Mouse (Mus musculus): Measurements from ENCODE around the gene Mtch1. TPM values are rescaled to one million over a fixed set of nuclear protein-coding genes. Genes with fewer than 3 reads are reported as not detected.

Mtch1 gene
- 11.2 TPM for polyA plus RNA-seq (2014; fragmentation: Illumina TruSeq; extraction: RNeasy Lipid Tissue Mini Kit (QIAGEN cat#74804); ENCODE audit: low read depth, low replicate concordance)

GRCm38 (mm10) chr17:29347645-29348256 lies at the start of gene Mtch1:
Gene Mtch1 (minus strand): TSS chr17:29347934.

GRCm38 (mm10) chr17:29360761-29361221 lies 13.1 kb upstream of the Mtch1 start, which contains the start of gene Fgd2:
Gene Fgd2 (plus strand): TSS chr17:29360914.

GRCm38 (mm10) chr17:29317380-29317779 lies 30.4 kb downstream of the Mtch1 start, which contains the start of gene Pi16:
Gene Pi16 (plus strand): TSS chr17:29317680.

Other genes starting within 250 kb of the Mtch1 start
- not detected for gene Rab44, start 233.8 kb downstream of the Mtch1 start, polyA plus RNA-seq (2014; fragmentation: Illumina TruSeq; extraction: RNeasy Lipid Tissue Mini Kit (QIAGEN cat#74804); ENCODE audit: low read depth, low replicate concordance)
- not detected for gene Cpne5, start 109.8 kb downstream of the Mtch1 start, polyA plus RNA-seq (2014; fragmentation: Illumina TruSeq; extraction: RNeasy Lipid Tissue Mini Kit (QIAGEN cat#74804); ENCODE audit: low read depth, low replicate concordance)
- gene Ppil1, start 83.7 kb downstream of the Mtch1 start, polyA plus RNA-seq (2014; fragmentation: Illumina TruSeq; extraction: RNeasy Lipid Tissue Mini Kit (QIAGEN cat#74804); ENCODE audit: low read depth, low replicate concordance): 13.6 TPM
- 187 TPM for gene BC004004, start 79.1 kb downstream of the Mtch1 start, polyA plus RNA-seq (2014; fragmentation: Illumina TruSeq; extraction: RNeasy Lipid Tissue Mini Kit (QIAGEN cat#74804); ENCODE audit: low read depth, low replicate concordance)
- not detected for gene Pi16, start 30.3 kb downstream of the Mtch1 start, polyA plus RNA-seq (2014; fragmentation: Illumina TruSeq; extraction: RNeasy Lipid Tissue Mini Kit (QIAGEN cat#74804); ENCODE audit: low read depth, low replicate concordance)
- gene Fgd2, start 13.0 kb upstream of the Mtch1 start, polyA plus RNA-seq (2014; fragmentation: Illumina TruSeq; extraction: RNeasy Lipid Tissue Mini Kit (QIAGEN cat#74804); ENCODE audit: low read depth, low replicate concordance): 0.28 TPM
- 9.3 TPM for gene Pim1, start 142.8 kb upstream of the Mtch1 start, polyA plus RNA-seq (2014; fragmentation: Illumina TruSeq; extraction: RNeasy Lipid Tissue Mini Kit (QIAGEN cat#74804); ENCODE audit: low read depth, low replicate concordance)
- gene Gm17657, start 201.7 kb upstream of the Mtch1 start, polyA plus RNA-seq (2014; fragmentation: Illumina TruSeq; extraction: RNeasy Lipid Tissue Mini Kit (QIAGEN cat#74804); ENCODE audit: low read depth, low replicate concordance): not detected
- 3.7 TPM for gene Tbc1d22b, start 201.9 kb upstream of the Mtch1 start, polyA plus RNA-seq (2014; fragmentation: Illumina TruSeq; extraction: RNeasy Lipid Tissue Mini Kit (QIAGEN cat#74804); ENCODE audit: low read depth, low replicate concordance)
- not detected for gene Tmem217, start 204.5 kb upstream of the Mtch1 start, polyA plus RNA-seq (2014; fragmentation: Illumina TruSeq; extraction: RNeasy Lipid Tissue Mini Kit (QIAGEN cat#74804); ENCODE audit: low read depth, low replicate concordance)